Mouse (Mus musculus): ENCODE data around the gene Efna1. TPM values are rescaled to one million over a fixed set of nuclear protein-coding genes. Genes with fewer than 3 reads are reported as not detected.

The Efna1 gene
- polyA plus RNA-seq, 1 experiment from 2014 or later = 11.0 TPM

- peaks cover 3% of the 10 kb centered on the region; the same call in 1 of the 2 replicates for H3K36me3 ChIP-seq
- ATAC-seq (ENCODE audit: low FRiP score, low read depth) = no peak
- peaks cover 25% of the 10 kb centered on the region for H3K27me3 ChIP-seq
- peak overlapping the region; percentile 78 for H3K4me3 ChIP-seq
- H3K4me2 ChIP-seq (replicated peaks) = peak overlapping the region; percentile 91
- H3K27ac ChIP-seq (replicated peaks) = no peak overlapping the region
- H3K9ac ChIP-seq (replicated peaks) = peak overlapping the region; percentile 78; the same call in 1 of the 2 replicates
- H3K9me3 ChIP-seq = no peaks in the 10 kb centered on the region
- 81% methylated on average over 4 of the region's 4 CpGs for WGBS
- peaks cover 57% of the 10 kb centered on the region for H3K4me1 ChIP-seq
Measured at GRCm38 (mm10) chr3:89247466-89247865, 33.5 kb downstream of the Efna1 start.

- ATAC-seq (ENCODE audit: low FRiP score, low read depth) = peak; percentile 55
- peak within 1 kb of the TSS; percentile 78 for H3K9ac ChIP-seq (replicated peaks)
- peak within 1 kb of the TSS; percentile 78 for H3K4me3 ChIP-seq
- H3K27ac ChIP-seq (replicated peaks) = peak within 1 kb of the TSS; percentile 90
- WGBS = under 1% methylated on average over 42 of the region's 42 CpGs
- H3K4me1 ChIP-seq = peaks cover 56% of the 10 kb centered on the region
- peak within 1 kb of the TSS; percentile 91 for H3K4me2 ChIP-seq (replicated peaks)
- peaks cover 19% of the 10 kb centered on the region for H3K27me3 ChIP-seq
- no peaks in the 10 kb centered on the region for H3K9me3 ChIP-seq
- H3K36me3 ChIP-seq = peaks cover 9% of the 10 kb centered on the region; the same call in 1 of the 2 replicates
Measured at GRCm38 (mm10) chr3:89246261-89247100, 34.5 kb downstream of the Efna1 start, which contains the start of gene Trim46. Gene Trim46, minus strand, starts transcription at chr3:89246309.

- H3K4me1 ChIP-seq = peaks cover 48% of the 10 kb centered on the region
Measured at GRCm38 (mm10) chr3:89245688-89246171, 35.2 kb downstream of the Efna1 start, which contains the start of gene Krtcap2. Gene Krtcap2, plus strand, starts transcription at chr3:89245966.

GRCm38 (mm10) chr3:89244982-89245687, 35.8 kb downstream of the Efna1 start:
- Histone ChIP-seq H3K27me3 (peaks cover 12% of the 10 kb centered on the region; the same call in 1 of the 2 replicates), H3K36me3 (peaks cover 17% of the 10 kb centered on the region), H3K9me3 (no peaks in the 10 kb centered on the region), H3K4me1 (peaks cover 47% of the 10 kb centered on the region), H3K27ac (replicated peaks) (peak overlapping the region; percentile 90), H3K9ac (replicated peaks) (peak overlapping the region; percentile 71), H3K4me2 (replicated peaks) (peak overlapping the region; percentile 91), H3K4me3 (peak overlapping the region; percentile 78)
- 0% methylated on average over 14 of the region's 26 CpGs for WGBS
- ATAC-seq (ENCODE audit: low FRiP score, low read depth) = peak; percentile 41

More at GRCm38 (mm10) chr3:89245688-89246171, 35.2 kb downstream of the Efna1 start, which contains the start of gene Krtcap2:
- Histone ChIP-seq H3K9ac (replicated peaks) (peak within 1 kb of the TSS; percentile 78), H3K36me3 (peaks cover 15% of the 10 kb centered on the region; the same call in 1 of the 2 replicates), H3K9me3 (no peaks in the 10 kb centered on the region), H3K27me3 (peaks cover 12% of the 10 kb centered on the region; the same call in 1 of the 2 replicates), H3K4me3 (peak within 1 kb of the TSS; percentile 78), H3K27ac (replicated peaks) (peak within 1 kb of the TSS; percentile 90), H3K4me2 (replicated peaks) (peak within 1 kb of the TSS; percentile 91)
- peak; percentile 35 for ATAC-seq (ENCODE audit: low FRiP score, low read depth)
- 6% methylated on average over 20 of the region's 20 CpGs for WGBS

GRCm38 (mm10) chr3:89244158-89244981, 36.6 kb downstream of the Efna1 start:
- Histone ChIP-seq H3K4me2 (replicated peaks) (peak overlapping the region; percentile 91), H3K4me1 (peaks cover 47% of the 10 kb centered on the region), H3K9me3 (no peaks in the 10 kb centered on the region)

GRCm38 (mm10) chr3:89243609-89244008, 37.3 kb downstream of the Efna1 start:
- peak overlapping the region; percentile 71 for H3K9ac ChIP-seq (replicated peaks)
- H3K4me3 ChIP-seq = peak overlapping the region; percentile 78
- H3K27me3 ChIP-seq = peaks cover 8% of the 10 kb centered on the region; the same call in 1 of the 2 replicates
- H3K4me1 ChIP-seq = peaks cover 47% of the 10 kb centered on the region
- WGBS = 13% methylated on average over 14 of the region's 14 CpGs
- peaks cover 26% of the 10 kb centered on the region for H3K36me3 ChIP-seq
- no peaks in the 10 kb centered on the region for H3K9me3 ChIP-seq
- peak overlapping the region; percentile 90 for H3K27ac ChIP-seq (replicated peaks)
- ATAC-seq (ENCODE audit: low FRiP score, low read depth) = peak; percentile 23; the same call in 1 of the 2 replicates
- H3K4me2 ChIP-seq (replicated peaks) = peak overlapping the region; percentile 91

More at GRCm38 (mm10) chr3:89244158-89244981, 36.6 kb downstream of the Efna1 start:
- ATAC-seq (ENCODE audit: low FRiP score, low read depth) = peak; percentile 9
- Histone ChIP-seq H3K36me3 (peaks cover 21% of the 10 kb centered on the region), H3K27me3 (peaks cover 8% of the 10 kb centered on the region; the same call in 1 of the 2 replicates), H3K4me3 (peak overlapping the region; percentile 78), H3K27ac (replicated peaks) (peak overlapping the region; percentile 90), H3K9ac (replicated peaks) (peak overlapping the region; percentile 71)
- 10% methylated on average over 25 of the region's 25 CpGs for WGBS

GRCm38 (mm10) chr3:89242331-89242895, 38.5 kb downstream of the Efna1 start:
- no peak overlapping the region for H3K9ac ChIP-seq (replicated peaks)

GRCm38 (mm10) chr3:89238494-89238893, 42.4 kb downstream of the Efna1 start:
- Histone ChIP-seq H3K27me3 (no peaks in the 10 kb centered on the region), H3K4me2 (replicated peaks) (no peak overlapping the region), H3K4me1 (peaks cover 11% of the 10 kb centered on the region), H3K9ac (replicated peaks) (no peak overlapping the region), H3K4me3 (no peak overlapping the region), H3K27ac (replicated peaks) (no peak overlapping the region), H3K9me3 (no peaks in the 10 kb centered on the region), H3K36me3 (peaks cover 74% of the 10 kb centered on the region)
- 66% methylated on average over 10 of the region's 12 CpGs for WGBS
- no peak for ATAC-seq (ENCODE audit: low FRiP score, low read depth)

More at GRCm38 (mm10) chr3:89242331-89242895, 38.5 kb downstream of the Efna1 start:
- peaks cover 8% of the 10 kb centered on the region; the same call in 1 of the 2 replicates for H3K27me3 ChIP-seq
- no peak overlapping the region for H3K4me3 ChIP-seq
- peaks cover 43% of the 10 kb centered on the region for H3K4me1 ChIP-seq
- ATAC-seq (ENCODE audit: low FRiP score, low read depth) = no peak
- H3K9me3 ChIP-seq = no peaks in the 10 kb centered on the region
- 74% methylated on average over 9 of the region's 9 CpGs for WGBS
- peaks cover 38% of the 10 kb centered on the region for H3K36me3 ChIP-seq
- no peak overlapping the region for H3K4me2 ChIP-seq (replicated peaks)
- H3K27ac ChIP-seq (replicated peaks) = no peak overlapping the region

GRCm38 (mm10) chr3:89237682-89238081, 43.3 kb downstream of the Efna1 start:
- H3K9ac ChIP-seq (replicated peaks) = no peak overlapping the region
- peaks cover 75% of the 10 kb centered on the region for H3K36me3 ChIP-seq
- H3K9me3 ChIP-seq = no peaks in the 10 kb centered on the region
- no peak overlapping the region for H3K4me3 ChIP-seq
- no peak for ATAC-seq (ENCODE audit: low FRiP score, low read depth)
- H3K4me1 ChIP-seq = peaks cover 3% of the 10 kb centered on the region; the same call in 1 of the 2 replicates
- no peaks in the 10 kb centered on the region for H3K27me3 ChIP-seq
- 96% methylated on average over 21 of the region's 21 CpGs for whole genome bisulfite sequencing
- H3K4me2 ChIP-seq (replicated peaks) = no peak overlapping the region
- H3K27ac ChIP-seq (replicated peaks) = no peak overlapping the region

GRCm38 (mm10) chr3:89236516-89236915, 44.4 kb downstream of the Efna1 start:
- ATAC-seq (ENCODE audit: low FRiP score, low read depth) = no peak
- Histone ChIP-seq H3K27ac (replicated peaks) (no peak overlapping the region), H3K4me2 (replicated peaks) (no peak overlapping the region), H3K9ac (replicated peaks) (no peak overlapping the region), H3K9me3 (no peaks in the 10 kb centered on the region), H3K4me3 (no peak overlapping the region), H3K36me3 (peaks cover 69% of the 10 kb centered on the region), H3K27me3 (no peaks in the 10 kb centered on the region), H3K4me1 (no peaks in the 10 kb centered on the region)
- WGBS = 88% methylated on average over 10 of the region's 10 CpGs
